Mouse (Mus musculus): ENCODE data around the gene Cp.
"Not testable (repeated sequence)": the region's sequence is repeated elsewhere in the genome, so short reads cannot be mapped to it uniquely, and the experiment has no call there.

The Cp gene

DNA sequence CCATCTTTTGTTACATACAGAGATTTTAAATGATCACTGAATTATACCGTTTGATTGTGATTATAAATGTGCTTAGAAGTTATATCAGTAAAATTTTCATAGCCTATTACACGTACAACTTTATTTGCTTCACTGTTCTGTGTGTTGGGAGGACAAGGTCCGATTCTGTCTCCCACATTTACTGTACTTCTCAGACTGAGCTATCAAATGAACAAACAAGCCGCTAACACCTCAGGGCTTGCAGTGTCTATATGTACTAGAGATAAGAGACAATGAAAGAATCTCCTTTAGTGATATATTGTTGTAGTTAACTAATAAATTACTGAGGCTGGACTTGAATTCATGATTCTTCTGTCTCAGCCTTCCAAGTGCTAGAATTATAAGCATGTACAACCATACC, 50.4 kb downstream of the Cp start:
- no peak for DNase-seq (ENCODE audit: low read depth, low spot score)

DNA sequence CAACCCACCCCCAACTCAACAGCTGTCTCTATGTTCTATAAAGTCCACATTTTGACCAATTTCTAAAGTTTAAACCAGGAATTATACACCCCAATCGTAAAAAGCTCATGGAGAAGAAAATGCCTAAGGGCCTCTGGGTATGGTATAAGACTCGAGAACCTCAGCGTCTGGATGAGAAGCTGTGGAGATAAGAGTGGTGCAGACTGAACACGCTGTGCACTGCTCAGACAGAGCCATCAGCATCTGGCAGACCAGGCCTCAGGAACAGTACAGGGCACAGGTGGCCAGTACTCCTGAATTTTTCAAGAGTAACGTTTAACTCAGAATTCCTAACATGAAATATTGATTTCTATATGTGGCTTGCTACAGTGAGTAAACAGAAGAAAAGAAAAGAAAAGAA, 50.9 kb downstream of the Cp start:
- no peak for DNase-seq (ENCODE audit: low read depth, low spot score)

DNA sequence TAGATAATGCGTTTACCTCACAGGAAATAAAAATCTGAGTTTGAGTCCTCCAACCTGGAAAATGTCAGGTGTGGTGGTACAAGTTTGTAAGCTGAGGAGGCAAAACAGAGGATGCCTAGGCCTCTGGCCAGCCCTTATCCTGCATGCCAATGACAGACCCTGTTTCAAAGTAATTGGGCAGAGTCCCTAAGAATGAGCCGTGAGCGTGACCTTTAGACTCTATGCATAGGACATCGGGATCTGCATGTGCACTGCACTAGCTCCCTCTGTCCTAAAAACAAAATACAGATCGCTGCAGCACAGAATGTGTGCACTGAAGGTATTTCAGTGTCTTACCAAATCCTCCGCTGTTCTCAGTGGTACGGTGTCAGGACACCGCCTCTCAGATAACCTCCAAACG, 53.6 kb downstream of the Cp start:
- DNase-seq (ENCODE audit: low read depth, low spot score), result no peak

DNA sequence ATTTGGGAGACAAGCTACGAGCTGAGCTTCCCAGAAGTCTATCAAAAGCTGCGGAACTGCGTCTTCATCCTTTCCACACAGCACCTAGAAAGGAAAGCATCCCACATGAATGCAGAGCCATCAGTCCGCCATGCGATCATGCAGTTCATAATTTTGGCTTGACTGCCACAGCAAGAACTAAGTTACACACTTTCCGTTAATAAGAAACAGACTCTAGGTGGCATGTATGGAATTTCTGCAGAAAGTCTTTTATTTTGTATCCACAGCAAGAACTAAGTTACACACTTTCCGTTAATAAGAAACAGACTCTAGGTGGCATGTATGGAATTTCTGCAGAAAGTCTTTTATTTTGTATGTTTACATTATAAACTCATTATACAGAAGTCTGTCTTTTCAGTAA, 54.1 kb downstream of the Cp start:
- DNase-seq (ENCODE audit: low read depth, low spot score), result not testable (repeated sequence)

DNA sequence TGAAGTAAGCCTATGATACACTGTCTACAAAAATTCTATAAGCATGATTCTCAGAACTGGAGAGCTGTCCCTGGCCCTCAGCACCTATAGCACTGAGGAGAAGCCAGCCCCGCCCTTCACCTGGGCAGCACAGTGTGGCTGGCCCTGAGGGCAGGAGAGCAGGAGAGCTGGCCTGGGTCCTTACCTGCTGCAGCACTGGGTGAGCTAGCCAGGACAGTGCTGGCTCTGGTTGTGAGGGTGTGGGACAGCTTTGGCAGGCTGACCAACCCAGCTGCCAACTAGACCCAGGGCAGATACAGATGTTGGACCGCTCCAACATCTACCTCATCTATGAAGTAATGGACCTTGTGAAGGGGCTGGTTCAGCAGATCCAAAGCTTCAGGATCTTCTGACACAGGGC, 57.6 kb downstream of the Cp start:
- no peak for DNase-seq (ENCODE audit: low read depth, low spot score)

DNA sequence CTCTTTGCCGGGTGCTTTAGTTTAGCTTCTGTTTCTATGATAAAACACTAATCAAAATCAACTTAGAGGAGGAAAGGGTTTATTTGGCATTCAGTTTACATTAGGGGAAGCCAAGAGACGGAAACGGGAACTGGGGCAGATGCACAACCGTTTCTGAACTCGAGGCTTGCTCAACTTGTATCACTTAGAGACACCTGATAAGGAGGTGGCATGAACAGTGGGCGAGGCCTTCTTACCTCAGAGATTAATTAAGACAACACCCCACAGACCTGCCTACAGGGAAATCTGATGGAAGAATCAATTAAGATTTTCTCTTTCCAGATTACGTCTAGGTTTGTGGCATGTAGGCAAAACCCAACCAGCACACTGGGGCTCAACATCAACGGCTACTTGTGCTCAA, 61.2 kb downstream of the Cp start:
- DNase-seq (ENCODE audit: low read depth, low spot score), result no peak

DNA sequence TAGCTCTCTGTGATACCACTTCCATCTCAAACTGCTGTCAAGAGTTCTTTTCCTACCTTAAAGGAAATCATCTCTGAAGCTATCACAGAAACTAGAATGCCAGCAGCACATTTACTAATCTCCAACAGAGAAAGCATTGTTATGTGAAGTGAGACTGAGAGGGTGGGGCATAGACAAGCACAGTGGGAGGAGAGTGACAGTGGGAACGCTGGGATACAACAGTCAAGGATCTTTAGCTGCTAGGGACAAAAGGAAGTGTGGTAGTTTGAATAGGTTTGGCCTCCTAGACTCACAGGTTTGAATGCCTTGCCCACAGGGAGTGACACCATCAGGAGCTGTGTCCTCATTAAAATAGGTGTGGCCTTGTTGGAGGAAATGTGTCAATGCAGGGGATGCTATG, 67.0 kb downstream of the Cp start:
- no peak for DNase-seq (ENCODE audit: low read depth, low spot score)

DNA sequence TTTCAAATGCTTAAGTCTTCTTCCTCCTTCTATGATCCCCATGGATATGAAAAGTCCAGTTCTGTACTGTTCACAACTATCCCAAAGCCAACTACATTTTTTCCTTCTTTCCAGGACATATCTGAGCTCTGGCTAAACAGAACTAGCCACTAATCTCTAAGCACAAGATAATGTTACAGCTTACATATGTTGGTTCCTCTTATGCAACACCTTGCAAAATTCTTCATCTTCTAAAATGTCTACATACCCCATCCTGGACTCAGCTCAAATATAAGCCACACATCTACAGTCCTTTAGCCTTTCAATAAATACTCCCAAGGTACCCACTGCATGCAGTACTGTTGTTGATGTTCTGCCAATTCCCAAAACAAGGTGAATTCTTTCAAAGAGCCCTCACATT, 69.6 kb downstream of the Cp start:
- DNase-seq (ENCODE audit: low read depth, low spot score), result no peak

DNA sequence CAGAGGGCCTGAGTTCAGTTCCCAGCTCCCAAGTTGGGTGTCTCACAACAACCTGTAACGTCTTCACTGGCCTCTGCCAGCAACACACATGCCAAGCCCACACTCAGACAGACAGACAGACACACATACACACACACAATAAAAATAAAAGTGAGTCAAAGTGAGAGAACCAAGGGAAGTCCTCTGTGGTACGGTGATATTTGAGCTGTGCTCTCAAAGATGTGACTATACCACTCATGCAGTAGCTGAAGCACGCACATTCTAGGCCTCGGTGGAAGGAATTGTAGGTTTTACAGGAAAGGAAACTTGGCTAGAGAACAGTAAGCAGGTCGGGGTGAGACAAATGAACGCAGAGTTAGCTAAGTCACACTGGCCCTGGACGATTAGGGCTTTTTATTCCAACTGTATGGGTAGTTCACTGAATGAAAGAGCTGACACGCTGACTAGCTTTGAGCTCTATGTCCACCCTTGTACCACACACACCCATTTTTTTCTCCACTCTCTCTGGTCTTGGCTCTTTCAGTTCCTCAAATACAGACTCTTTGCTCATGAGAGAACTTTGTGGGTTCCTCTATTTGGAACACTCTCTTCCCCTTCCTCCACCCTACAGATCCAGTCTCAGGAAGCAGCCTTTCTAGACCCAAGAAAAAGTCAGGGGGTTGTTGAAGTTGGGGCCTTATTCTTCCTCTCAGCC, 70.3 kb downstream of the Cp start:
- DNase-seq (ENCODE audit: low read depth, low spot score), result peak; percentile 44

DNA sequence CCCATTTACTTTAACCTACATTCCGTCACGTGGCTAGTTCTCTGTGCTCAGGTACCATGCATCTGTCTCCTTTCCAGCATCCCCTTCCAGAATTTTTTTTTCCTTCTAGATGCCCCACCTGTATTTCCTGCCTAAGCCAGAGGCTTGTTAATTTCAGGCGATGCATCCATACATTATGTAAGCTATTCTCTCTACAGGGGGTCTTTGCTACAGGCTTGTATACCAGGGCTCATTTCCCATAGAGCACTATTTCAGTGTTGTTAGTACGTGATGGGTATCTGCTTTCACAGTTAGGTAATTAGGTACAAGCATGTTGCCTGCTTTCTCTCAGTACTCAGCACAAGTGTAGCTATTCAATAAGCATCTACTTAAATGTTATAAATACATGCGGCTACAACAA, 70.9 kb downstream of the Cp start:
- DNase-seq (ENCODE audit: low read depth, low spot score), result no peak

DNA sequence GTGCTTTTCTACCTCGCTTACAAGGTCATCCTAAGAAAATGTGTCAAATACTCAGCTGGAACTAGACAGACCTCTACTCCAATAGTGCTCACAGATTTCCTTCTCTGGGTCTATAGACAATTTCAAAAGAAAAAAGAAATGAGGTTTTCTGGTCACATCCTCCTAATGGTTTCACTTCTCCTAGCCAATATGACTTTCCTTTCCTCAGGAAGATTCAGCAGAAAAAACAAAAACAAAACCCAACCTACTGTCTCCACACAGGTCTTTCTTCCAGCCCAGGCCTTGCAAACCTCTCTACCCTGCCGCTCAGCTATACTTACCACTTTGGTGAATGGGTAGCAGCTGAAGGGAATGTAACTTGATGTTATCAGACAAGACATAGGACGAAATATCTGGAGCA, 71.8 kb downstream of the Cp start:
- DNase-seq (ENCODE audit: low read depth, low spot score), result no peak

DNA sequence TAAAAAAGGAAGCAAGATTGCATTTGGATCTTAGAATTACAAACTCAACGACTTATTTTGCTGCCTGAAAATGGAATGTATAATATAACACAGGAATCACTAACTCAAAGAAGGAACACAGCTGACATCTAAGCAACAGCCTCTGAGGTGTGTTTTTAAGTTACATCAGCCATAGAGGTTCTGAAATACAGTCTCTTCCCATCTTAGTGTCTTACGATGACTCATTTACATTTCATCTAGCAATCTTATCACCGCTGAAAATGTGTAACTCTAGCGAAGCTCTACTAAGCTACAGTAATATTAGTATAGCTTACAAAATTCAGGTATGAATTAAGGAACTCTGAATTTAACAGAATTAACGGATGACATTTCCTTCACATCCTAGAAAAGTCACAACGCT, 74.0 kb downstream of the Cp start:
- DNase-seq (ENCODE audit: low read depth, low spot score), result no peak

DNA sequence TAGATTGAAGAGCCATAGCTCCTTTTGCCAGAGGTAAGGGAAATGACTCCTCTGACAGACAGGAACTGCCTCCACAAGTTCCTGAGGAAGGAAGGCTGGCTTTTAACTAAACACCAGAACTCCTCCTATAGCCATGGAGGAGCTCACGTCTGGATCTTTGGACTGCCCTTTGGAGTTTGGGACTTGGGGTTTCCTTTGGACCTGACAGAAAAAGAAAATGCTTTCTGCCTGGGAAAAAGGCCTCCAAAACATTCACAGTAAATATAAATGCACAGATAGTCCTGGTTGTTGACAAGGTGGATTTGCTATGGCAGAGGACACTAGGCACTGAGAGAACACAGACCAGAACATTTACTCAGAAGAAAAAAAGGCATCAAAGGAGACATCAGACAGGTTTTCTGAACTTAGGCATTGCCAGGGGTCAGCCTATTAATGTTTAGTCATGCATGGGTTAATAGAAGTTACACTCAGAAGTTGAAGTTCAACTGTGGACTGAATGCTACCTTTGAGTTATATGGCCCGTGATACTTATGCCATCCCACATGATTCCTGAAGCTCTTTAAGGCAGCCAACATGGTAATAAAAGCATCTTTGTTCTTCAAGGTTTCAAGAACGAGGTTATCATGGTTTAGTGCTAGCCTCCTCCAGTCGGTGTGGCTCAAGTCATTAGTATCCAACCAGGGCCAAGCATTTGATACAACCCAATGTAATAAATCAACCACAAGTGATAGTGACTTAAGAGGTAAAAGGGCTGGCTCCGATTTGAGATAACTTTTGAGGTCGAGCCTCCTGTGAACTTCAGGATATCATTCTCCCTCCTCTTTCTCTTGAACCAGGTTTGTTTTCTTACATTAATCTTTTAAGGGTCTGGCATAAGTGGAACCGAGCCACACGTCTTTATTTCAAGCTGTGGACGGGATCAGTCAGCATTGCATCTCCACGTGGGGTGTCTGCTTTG, 77.2 kb downstream of the Cp start:
- no peak for DNase-seq (ENCODE audit: low read depth, low spot score)

DNA sequence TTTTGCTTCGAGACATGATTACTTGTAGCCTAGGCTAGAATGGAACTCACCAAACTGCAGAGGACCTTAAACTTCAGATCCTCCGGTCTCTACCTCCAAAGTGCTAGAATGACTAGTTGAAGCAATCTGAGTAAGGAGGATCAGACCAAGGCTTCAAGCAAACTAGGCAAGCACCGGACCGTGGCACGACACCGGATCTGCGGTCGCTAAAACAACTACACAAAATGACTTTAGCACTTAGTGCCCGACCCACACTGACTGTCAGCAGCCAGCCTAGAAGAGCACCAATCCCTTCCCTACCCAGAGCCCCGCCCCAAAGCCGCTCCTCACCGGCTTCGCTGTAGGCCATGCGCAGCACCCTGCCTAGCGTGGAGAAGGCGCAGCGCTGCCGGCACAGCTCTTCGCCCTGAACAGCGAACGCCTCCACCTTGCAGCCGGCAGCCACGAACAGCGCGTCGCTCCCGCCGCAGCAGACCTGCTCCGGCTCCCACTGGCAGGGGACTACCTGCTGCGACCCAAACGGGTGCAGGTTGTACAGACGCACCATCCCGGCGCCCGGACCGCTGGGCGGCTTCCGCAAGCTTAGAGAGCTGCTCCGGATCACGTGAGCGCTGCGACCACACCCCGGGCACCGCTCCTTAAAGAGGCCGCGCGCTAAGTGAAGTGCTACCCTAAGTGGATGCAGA, 78.0 kb downstream of the Cp start, which contains the start of gene Hps3:
Gene Hps3 (minus strand): TSS at position 597 of the 686 bp plus-strand sequence.
- DNase-seq (ENCODE audit: low read depth, low spot score), result peak; percentile 76

DNA sequence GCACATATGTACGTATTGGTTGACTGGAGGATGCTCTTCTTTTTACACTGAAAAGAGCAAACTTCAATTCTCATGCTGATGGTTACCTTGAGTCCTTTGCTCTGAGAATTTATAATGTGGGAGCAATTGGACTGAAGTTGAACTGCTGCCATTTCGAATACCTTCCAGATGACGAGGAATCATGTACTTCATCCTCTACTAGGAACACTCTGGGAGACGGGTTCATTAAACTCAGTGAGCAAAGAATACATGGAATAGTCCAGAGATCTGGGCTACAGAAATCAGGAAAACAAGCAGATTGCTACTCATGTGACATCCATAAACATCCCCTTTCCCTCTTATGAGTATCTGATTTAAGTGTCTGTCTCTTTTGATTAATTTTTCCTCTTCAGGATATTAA, 79.2 kb downstream of the Cp start:
- DNase-seq (ENCODE audit: low read depth, low spot score), result no peak

DNA sequence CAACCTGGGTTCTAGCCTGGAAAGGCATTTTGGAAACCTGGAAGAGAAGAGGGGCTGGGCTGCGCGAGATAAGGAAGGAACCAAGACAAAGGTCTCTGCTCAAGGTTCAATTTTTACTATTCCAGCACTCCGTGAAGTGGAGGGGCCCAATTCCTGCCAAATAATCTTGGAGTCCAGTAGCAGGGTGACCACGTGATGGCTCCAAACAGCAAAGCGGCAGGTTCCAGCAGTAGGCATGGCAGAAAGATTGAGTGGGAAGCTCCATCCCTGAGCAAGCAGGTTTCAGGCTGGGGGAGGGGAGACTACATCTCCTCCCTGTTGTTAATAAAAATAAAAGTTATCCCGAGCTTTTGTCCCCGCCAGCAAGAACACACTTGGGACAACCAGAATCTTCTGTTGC, 84.6 kb downstream of the Cp start:
- DNase-seq (ENCODE audit: low read depth, low spot score), result not testable (repeated sequence)

DNA sequence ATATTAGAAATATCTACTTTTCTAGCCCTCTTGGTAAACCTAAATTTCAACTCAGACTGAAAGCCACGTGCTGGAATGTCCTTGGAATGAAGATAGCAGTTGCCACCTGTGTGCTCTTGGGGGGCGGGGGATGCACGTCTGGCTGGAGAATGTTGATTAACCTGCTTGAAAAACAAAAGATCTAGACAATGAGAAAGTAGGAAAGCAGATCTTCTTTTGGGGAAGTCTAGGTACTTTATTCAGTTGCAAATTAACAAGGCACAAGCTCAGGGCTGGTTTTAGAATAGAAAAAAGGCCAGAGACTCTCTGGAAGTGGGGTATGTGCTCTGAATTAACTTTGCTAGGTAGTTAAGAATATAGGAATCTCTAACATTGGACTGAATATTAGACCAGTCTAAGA, 87.9 kb downstream of the Cp start:
- not testable (repeated sequence) for DNase-seq (ENCODE audit: low read depth, low spot score)

DNA sequence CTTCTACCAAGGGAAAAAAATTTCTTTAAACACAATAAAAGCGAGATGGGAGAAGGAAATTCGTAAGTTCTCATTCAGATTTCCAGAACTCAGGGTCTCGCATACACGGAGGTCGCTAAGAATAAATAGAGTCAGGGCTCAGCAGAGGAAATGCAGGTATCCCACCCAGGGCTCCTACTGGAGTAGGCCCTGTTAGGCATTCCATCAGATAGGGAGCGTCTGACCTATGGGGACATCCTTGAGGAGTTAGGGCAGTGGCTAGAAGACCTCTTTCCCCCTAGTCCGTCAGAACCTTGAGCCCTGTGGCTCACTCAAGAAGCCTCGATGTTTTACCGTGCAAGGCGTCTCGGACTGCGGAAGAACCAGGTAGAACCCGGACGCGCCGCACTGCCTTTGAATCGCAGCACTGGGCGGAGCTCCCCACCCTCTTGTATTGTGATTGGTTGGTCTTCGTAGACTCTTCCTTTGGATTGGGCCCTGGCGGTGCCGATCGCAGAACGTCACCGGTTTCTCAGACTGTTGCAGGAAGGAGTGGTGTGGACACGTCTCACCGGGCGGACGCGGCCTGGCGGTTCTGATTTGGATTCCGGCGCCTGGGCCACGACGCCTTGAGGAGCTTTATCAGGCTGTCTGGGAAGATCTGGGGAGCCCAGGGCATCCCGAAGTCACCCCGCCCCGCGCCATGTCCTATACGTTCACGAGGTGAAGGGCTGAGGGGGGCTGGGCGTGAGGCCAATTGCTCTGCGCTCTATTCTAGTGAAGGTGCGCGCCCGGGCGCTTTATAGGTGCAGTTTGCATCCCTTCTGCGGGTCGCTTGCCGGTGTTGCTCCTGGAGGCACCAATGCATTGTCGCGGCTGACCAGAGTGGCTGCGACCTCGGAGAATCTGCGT, 100.7 kb downstream of the Cp start, which contains the start of gene Hltf:
Gene Hltf (plus strand): TSS at position 506 of the 891 bp plus-strand sequence.
- DNase-seq (ENCODE audit: low read depth, low spot score), result peak; percentile 90

DNA sequence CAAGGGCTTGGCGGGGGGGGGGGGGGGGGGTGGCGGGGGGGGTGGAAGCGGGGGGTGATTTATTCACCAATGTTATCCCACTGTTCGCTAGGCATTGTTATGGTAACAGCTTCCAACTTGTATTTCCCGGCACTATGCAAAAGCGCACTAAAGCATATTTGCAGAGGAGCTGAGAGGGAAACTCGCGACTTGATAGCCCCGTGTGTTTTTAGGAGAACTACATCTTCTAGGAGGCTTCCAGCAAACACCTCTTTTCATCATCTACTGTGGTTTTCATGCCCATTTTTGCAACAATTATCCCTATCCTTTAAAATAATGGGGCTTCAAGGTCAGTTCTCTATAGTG, 101.3 kb downstream of the Cp start:
- no peak for DNase-seq (ENCODE audit: low read depth, low spot score)
